19 mouse cellular contexts compared by ENCODE assay signal in genomic region chrX:99592980-99593379, GRCm38 (mm10).
DNase-seq lines count a peak whose midpoint lies in the region; ATAC-seq and TF ChIP-seq lines count a peak whose summit lies in the region.
"Had no signal": no experiment of that assay in that cellular context is flagged by ENCODE, and none has a peak within 500 bp of the region (broad histone marks: within the 10 kb centered on the region; RNA-seq: fewer than 3 reads in every experiment).

No protein-coding gene starts in this region.

- TF ChIP-seq CTCF in hindbrain, postnatal 0 days (IDR thresholded peaks at IDR 0.05; ENCODE audit: low read depth) = no peak

- peaks cover 62% of the 10 kb centered on the region for H3K27me3 ChIP-seq in hindbrain, embryonic 13.5 days
- H3K27me3 ChIP-seq in hindbrain, postnatal 0 days (ENCODE audit: insufficient read depth, low read length) = no peaks in the 10 kb centered on the region
- H3K27me3 ChIP-seq in forebrain, embryonic 15.5 days = peaks cover 2% of the 10 kb centered on the region; the same call in 1 of the 2 replicates
- peaks cover 59% of the 10 kb centered on the region for H3K27me3 ChIP-seq in liver, embryonic 12.5 days (replicated peaks)
- H3K27me3 ChIP-seq: CH12.LX had no signal

- no peak overlapping the region for H3K4me3 ChIP-seq in hindbrain, embryonic 13.5 days
- H3K4me3 ChIP-seq in hindbrain, postnatal 0 days (ENCODE audit: low read length) = no peak overlapping the region
- no peak overlapping the region for H3K4me3 ChIP-seq in forebrain, embryonic 15.5 days
- H3K4me3 ChIP-seq in liver, embryonic 12.5 days = no peak overlapping the region
- H3K4me3 ChIP-seq: embryonic facial prominence, embryonic 13.5 days; limb, embryonic 15.5 days had no signal

- no peak overlapping the region for H3K4me2 ChIP-seq in hindbrain, embryonic 13.5 days
- no peak overlapping the region for H3K4me2 ChIP-seq in hindbrain, postnatal 0 days (ENCODE audit: low read depth, low read length)
- no peak overlapping the region for H3K4me2 ChIP-seq in forebrain, embryonic 15.5 days (replicated peaks)
- H3K4me2 ChIP-seq in liver, embryonic 12.5 days = no peak overlapping the region
- H3K4me2 ChIP-seq: embryonic facial prominence, embryonic 13.5 days; limb, embryonic 15.5 days had no signal

- H3K27ac ChIP-seq in hindbrain, embryonic 13.5 days = no peak overlapping the region
- no peak overlapping the region for H3K27ac ChIP-seq in hindbrain, postnatal 0 days
- H3K27ac ChIP-seq in forebrain, embryonic 15.5 days (replicated peaks) = no peak overlapping the region
- no peak overlapping the region for H3K27ac ChIP-seq in liver, embryonic 12.5 days
- H3K27ac ChIP-seq: embryonic facial prominence, embryonic 13.5 days; kidney, postnatal 0 days; limb, embryonic 15.5 days; macrophage had no signal

- no peaks in the 10 kb centered on the region for H3K9me3 ChIP-seq in hindbrain, embryonic 13.5 days
- no peaks in the 10 kb centered on the region for H3K9me3 ChIP-seq in hindbrain, postnatal 0 days (ENCODE audit: low read length)
- no peaks in the 10 kb centered on the region for H3K9me3 ChIP-seq in forebrain, embryonic 15.5 days
- H3K9me3 ChIP-seq in liver, embryonic 12.5 days (replicated peaks) = no peaks in the 10 kb centered on the region
- H3K9me3 ChIP-seq: embryonic facial prominence, embryonic 13.5 days; limb, embryonic 15.5 days had no signal

- no peak overlapping the region for H3K9ac ChIP-seq in hindbrain, embryonic 13.5 days
- H3K9ac ChIP-seq in hindbrain, postnatal 0 days (replicated peaks; ENCODE audit: low read length) = no peak overlapping the region
- H3K9ac ChIP-seq in forebrain, embryonic 15.5 days (replicated peaks) = no peak overlapping the region
- H3K9ac ChIP-seq in liver, embryonic 12.5 days = no peak overlapping the region
- H3K9ac ChIP-seq: embryonic facial prominence, embryonic 13.5 days; limb, embryonic 15.5 days had no signal

- H3K36me3 ChIP-seq in hindbrain, embryonic 13.5 days = no peaks in the 10 kb centered on the region
- H3K36me3 ChIP-seq in hindbrain, postnatal 0 days (ENCODE audit: insufficient read depth, low read length) = no peaks in the 10 kb centered on the region
- no peaks in the 10 kb centered on the region for H3K36me3 ChIP-seq in forebrain, embryonic 15.5 days
- no peaks in the 10 kb centered on the region for H3K36me3 ChIP-seq in liver, embryonic 12.5 days
- H3K36me3 ChIP-seq: embryonic facial prominence, embryonic 13.5 days; limb, embryonic 15.5 days had no signal

- 0 out of 2 replicates have a peak, but pooled peaks cover 6% of the 10 kb centered on the region for H3K4me1 ChIP-seq in hindbrain, embryonic 13.5 days (replicated peaks)
- H3K4me1 ChIP-seq in hindbrain, postnatal 0 days (ENCODE audit: insufficient read depth, low read length) = no peaks in the 10 kb centered on the region
- H3K4me1 ChIP-seq in forebrain, embryonic 15.5 days = 0 out of 2 replicates have a peak, but pooled peaks cover 10% of the 10 kb centered on the region
- H3K4me1 ChIP-seq in liver, embryonic 12.5 days = no peaks in the 10 kb centered on the region
- H3K4me1 ChIP-seq: embryonic facial prominence, embryonic 13.5 days had no signal

- ATAC-seq in hindbrain, embryonic 13.5 days (ENCODE audit: low FRiP score) = 0 out of 2 replicates have a peak, but pooled peaks have one; percentile 37
- ATAC-seq in hindbrain, postnatal 0 days = no peak
- ATAC-seq in forebrain, embryonic 15.5 days (replicated peaks) = peak; percentile 29
- ATAC-seq in liver, embryonic 12.5 days = no peak
- ATAC-seq: intestine, postnatal 0 days had no signal

- 36% methylated on average over 11 of the region's 11 CpGs for WGBS in hindbrain, embryonic 13.5 days
- WGBS in hindbrain, postnatal 0 days = 46% methylated on average over 11 of the region's 11 CpGs
- WGBS in forebrain, embryonic 15.5 days = 34% methylated on average over 11 of the region's 11 CpGs
- WGBS in liver, embryonic 12.5 days (ENCODE audit: insufficient replicate concordance) = 44% methylated on average over 11 of the region's 11 CpGs

- no peak for DNase-seq in hindbrain, postnatal 0 days (ENCODE audit: low spot score)
- DNase-seq in T-cell, adult 2 months (ENCODE audit: low spot score) = peak; percentile 25
- peak; percentile 45 for DNase-seq in thymus, postnatal 0 days (ENCODE audit: low spot score)
- DNase-seq in embryo, embryonic 10 days (ENCODE audit: low spot score) = no peak
- DNase-seq: cerebellum, adult 11 months; gastrocnemius, postnatal 14 days; heart, postnatal 14 days; lung, adult 2 months; right cerebral cortex, adult 18-20 months; spleen, adult 18-20 months had no signal

Comparison
In these comparisons a context has a peak if more than half of its experiments do, and no peak if none do; other contexts are left out.
1. ATAC-seq: peak in hindbrain, embryonic 13.5 days (single experiment) and forebrain, embryonic 15.5 days (single experiment); none in hindbrain, postnatal 0 days (single experiment) and liver, embryonic 12.5 days (single experiment).
2. DNase-seq: peak in T-cell, adult 2 months (single experiment) and thymus, postnatal 0 days (single experiment); none in hindbrain, postnatal 0 days (single experiment) and embryo, embryonic 10 days (single experiment).